Mouse (Mus musculus): ENCODE measurements around the gene Gpatch4.

The Gpatch4 gene

GRCm38 (mm10) chr3:88094126-88094525 is 51.2 kb downstream of the Gpatch4 start:
- DNase-seq (ENCODE audit: low spot score): no peak

GRCm38 (mm10) chr3:88097666-88098065 is 54.8 kb downstream of the Gpatch4 start:
- DNase-seq (ENCODE audit: low spot score): no peak

- DNase-seq (ENCODE audit: low spot score): no peak
These were observed 57.3 kb downstream of the Gpatch4 start for GRCm38 (mm10) chr3:88100251-88100650.

- DNase-seq (ENCODE audit: low spot score): no peak
These were observed 58.8 kb downstream of the Gpatch4 start for GRCm38 (mm10) chr3:88101736-88102135.

GRCm38 (mm10) chr3:88102196-88102595 is 59.3 kb downstream of the Gpatch4 start:
- no peak for DNase-seq (ENCODE audit: low spot score)

- no peak for DNase-seq (ENCODE audit: low spot score)
These were observed 59.7 kb downstream of the Gpatch4 start for GRCm38 (mm10) chr3:88102611-88103010.
